Mouse (Mus musculus) neural tube, embryonic 12.5 days (tissue): ENCODE data around the gene Fgf2. TPM values are rescaled to one million over a fixed set of nuclear protein-coding genes. Genes with fewer than 3 reads are reported as not detected.
A peak's percentile ranks its signal among the peaks of the same experiment; 100 is the strongest.

Experiments used
- ATAC-seq: fragments of 200-750 bp; cut with Nextera tagmentation; 2 replicates; pipeline ENCODE4 v1.8.0; 2017; ENCODE audit warnings: low read depth, mild to moderate bottlenecking, moderate TSS enrichment, moderate library complexity; ENCODE audit not compliant: low FRiP score
- H3K27ac ChIP-seq: fragments of 300-500 bp; sonication (generic); 2 replicates; pipeline ENCODE4 v1.5.1; 2016
- H3K27me3 ChIP-seq: fragments of 300-500 bp; sonication (generic); replicated peaks from 2 replicates; pipeline ENCODE4 v1.6.1; 2016; ENCODE audit warnings: mild to moderate bottlenecking
- H3K36me3 ChIP-seq: fragments of 300-500 bp; sonication (generic); 2 replicates; pipeline ENCODE4 v1.6.1; 2016; ENCODE audit warnings: mild to moderate bottlenecking
- H3K4me1 ChIP-seq: fragments of 300-500 bp; sonication (generic); 2 replicates; pipeline ENCODE4 v1.6.1; 2016
- H3K4me2 ChIP-seq: fragments of 300-500 bp; sonication (generic); replicated peaks from 2 replicates; pipeline ENCODE4 v1.6.1; 2016; ENCODE audit warnings: mild to moderate bottlenecking
- H3K4me3 ChIP-seq: fragments of 300-500 bp; sonication (generic); 2 replicates; pipeline ENCODE4 v1.5.1; 2016
- H3K9ac ChIP-seq: fragments of 300-500 bp; sonication (generic); 2 replicates; pipeline ENCODE4 v1.6.1; 2016; ENCODE audit warnings: mild to moderate bottlenecking
- H3K9me3 ChIP-seq: fragments of 300-500 bp; sonication (generic); 2 replicates; pipeline ENCODE4 v1.6.1; 2016; ENCODE audit warnings: mild to moderate bottlenecking
- WGBS: fragments of 180-500 bp; shearing (Covaris S2); methylation state at CpG from one replicate; pipeline ENCODE4 v1.1.7; 2016; 5-methylcytosine and 5-hydroxymethylcytosine counted together
- polyA plus RNA-seq: library from polyadenylated mRNA; unstranded; fragments of >200 nt; fragmentation: Nextera tagmentation; extraction: Ambion mirVana; gene quantifications from 2 replicates; pipeline ENCODE4 v1.2.1, GENCODE M21; 2016

Fgf2 gene
- polyA plus RNA-seq, 1 experiment from 2014 or later = 0.39 TPM

GRCm38 (mm10) chr3:37397646-37398045 is 49.5 kb downstream of the Fgf2 start:
- Histone ChIP-seq H3K4me3 (no peak overlapping the region), H3K27ac (no peak overlapping the region), H3K27me3 (no peaks in the 10 kb centered on the region), H3K9ac (no peak overlapping the region), H3K9me3 (no peaks in the 10 kb centered on the region), H3K4me2 (no peak overlapping the region), H3K36me3 (no peaks in the 10 kb centered on the region), H3K4me1 (no peaks in the 10 kb centered on the region)
- WGBS = 78% methylated on average over 3 of the region's 3 CpGs
- no peak for ATAC-seq

DNA sequence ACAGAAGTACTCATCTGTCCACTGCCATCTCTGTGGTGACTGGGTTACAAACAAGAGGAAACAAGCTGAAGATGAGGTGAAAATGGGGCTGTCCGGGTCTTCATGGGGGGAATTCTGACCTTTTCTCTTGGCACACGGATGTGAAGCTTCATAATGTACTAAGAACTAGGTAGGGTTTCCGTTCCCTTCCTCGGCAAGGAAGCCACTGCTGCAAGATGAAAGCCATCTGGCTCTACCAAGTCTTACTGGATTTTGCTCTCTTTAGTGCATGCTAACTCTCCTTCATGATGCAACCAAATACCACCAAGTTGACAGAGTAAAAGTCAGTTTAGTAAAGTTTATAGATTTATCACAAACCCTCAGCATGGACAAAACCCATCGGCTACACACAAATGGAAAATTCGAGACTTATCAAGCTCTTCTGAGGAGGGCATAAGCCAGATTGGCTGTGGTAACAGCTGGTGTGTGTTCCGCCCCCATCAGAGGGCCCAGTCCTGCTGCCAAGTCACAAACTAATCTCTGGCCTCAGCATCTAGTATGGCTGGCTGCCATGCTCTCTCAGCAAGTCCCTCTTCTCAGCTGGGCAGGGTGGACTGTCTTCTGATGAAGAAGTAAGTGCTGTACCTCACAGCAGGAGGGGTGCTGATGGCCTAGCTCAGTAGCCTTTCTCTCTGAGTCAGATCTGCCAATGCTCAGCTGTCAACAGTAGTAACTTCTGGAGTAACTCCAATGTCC is 50.7 kb downstream of the Fgf2 start:
- Histone ChIP-seq H3K4me2 (no peak overlapping the region), H3K36me3 (no peaks in the 10 kb centered on the region), H3K9me3 (no peaks in the 10 kb centered on the region), H3K4me3 (no peak overlapping the region), H3K4me1 (no peaks in the 10 kb centered on the region), H3K27ac (no peak overlapping the region), H3K27me3 (no peaks in the 10 kb centered on the region), H3K9ac (no peak overlapping the region)
- 91% methylated on average over 7 of the region's 7 CpGs for WGBS
- no peak for ATAC-seq

DNA sequence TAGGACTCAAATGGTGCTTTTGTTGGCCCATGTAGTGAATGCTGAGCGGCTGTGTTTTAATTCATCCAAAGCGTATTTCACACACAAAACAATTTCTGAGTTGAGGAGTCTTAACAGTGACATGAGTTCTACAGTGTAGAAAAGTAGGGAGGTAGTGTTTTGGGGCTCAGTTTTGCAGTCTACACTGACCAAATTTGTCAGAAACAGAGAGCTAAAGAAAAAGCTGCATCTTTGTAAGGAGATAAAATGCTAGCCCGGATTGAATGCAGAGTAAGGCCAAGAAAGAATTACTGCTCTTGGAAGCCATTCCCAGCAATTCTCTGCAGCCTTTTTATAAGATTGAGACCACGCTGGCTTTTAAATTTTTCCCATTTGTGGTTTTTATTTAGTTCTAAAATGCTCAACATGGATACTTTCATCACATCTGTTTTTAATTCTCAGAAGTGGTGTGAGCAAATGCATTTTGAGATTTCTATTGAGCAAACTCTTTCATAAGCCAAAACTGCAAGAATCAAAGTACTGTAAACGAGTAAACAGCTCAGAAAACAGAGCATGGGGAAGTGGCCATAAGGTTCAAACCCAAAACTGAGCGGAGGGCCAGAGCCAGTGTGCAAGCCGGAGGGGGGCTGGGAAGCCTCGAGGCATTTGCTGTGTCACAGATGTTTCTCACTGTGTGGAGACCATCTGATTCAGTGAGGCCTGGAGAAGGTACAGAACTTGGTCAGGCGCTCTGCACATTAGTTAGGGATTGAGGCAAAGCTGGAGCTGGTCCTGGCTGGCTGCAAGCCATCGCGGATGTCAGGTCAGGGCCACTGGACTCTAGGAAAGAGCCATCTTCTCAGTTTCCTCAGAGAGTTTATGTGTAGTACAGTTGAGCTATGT is 53.8 kb downstream of the Fgf2 start:
- 83% methylated on average over 11 of the region's 11 CpGs for WGBS
- no peak overlapping the region for H3K9ac ChIP-seq
- no peak overlapping the region for H3K4me2 ChIP-seq
- no peaks in the 10 kb centered on the region for H3K9me3 ChIP-seq
- H3K27ac ChIP-seq = no peak overlapping the region
- H3K36me3 ChIP-seq = no peaks in the 10 kb centered on the region
- ATAC-seq = no peak
- no peaks in the 10 kb centered on the region for H3K27me3 ChIP-seq
- no peak overlapping the region for H3K4me3 ChIP-seq
- H3K4me1 ChIP-seq = no peaks in the 10 kb centered on the region

DNA sequence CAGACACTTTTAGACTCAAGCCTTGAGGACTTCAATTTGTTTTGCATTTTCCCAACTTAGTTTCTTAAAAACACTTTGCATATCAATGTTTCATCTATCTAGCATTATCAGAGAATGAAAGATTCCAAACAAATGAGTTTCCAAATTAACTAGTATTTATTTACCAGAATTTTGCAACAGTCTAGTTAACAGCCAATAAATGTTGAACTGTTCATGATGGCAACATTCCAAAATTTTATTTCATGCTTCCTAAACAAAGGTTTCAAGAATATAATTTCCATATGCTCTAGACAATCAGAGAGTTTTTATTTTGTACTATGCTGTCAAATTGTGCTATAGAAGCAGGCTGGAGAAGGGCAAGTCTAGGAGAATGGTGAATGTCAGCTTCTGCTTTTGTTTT is 59.5 kb downstream of the Fgf2 start:
- H3K36me3 ChIP-seq = no peaks in the 10 kb centered on the region
- no peak overlapping the region for H3K4me3 ChIP-seq
- H3K9me3 ChIP-seq = no peaks in the 10 kb centered on the region
- H3K4me2 ChIP-seq = no peak overlapping the region
- H3K4me1 ChIP-seq = no peaks in the 10 kb centered on the region
- H3K9ac ChIP-seq = no peak overlapping the region
- H3K27me3 ChIP-seq = no peaks in the 10 kb centered on the region
- H3K27ac ChIP-seq = no peak overlapping the region
- no peak for ATAC-seq

DNA sequence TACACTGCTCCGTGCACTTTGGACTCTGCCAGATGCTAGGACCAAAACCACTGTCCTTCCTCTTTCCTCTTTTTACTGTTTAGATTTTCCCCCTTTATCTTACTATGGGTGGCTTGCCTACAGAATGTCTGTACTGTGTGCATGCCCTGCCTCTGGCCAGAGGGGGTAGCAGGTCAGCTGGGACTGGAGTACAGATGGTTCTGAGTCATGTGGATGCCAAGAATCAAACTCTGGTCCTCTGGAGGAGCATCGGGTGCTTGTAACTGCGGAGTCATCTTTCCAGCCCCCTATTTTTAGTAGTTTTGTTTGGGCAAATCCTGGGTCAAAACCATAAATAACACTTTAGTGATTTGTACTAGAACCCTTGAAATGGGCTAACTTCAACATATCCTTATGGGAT is 65.3 kb downstream of the Fgf2 start:
- Histone ChIP-seq H3K9me3 (no peaks in the 10 kb centered on the region), H3K4me1 (0 out of 2 replicates have a peak, but pooled peaks cover 1% of the 10 kb centered on the region), H3K9ac (no peak overlapping the region), H3K36me3 (no peaks in the 10 kb centered on the region), H3K27me3 (no peaks in the 10 kb centered on the region), H3K4me3 (no peak overlapping the region), H3K27ac (no peak overlapping the region), H3K4me2 (no peak overlapping the region)
- WGBS = 91% methylated on average over 3 of the region's 3 CpGs
- ATAC-seq = no peak

DNA sequence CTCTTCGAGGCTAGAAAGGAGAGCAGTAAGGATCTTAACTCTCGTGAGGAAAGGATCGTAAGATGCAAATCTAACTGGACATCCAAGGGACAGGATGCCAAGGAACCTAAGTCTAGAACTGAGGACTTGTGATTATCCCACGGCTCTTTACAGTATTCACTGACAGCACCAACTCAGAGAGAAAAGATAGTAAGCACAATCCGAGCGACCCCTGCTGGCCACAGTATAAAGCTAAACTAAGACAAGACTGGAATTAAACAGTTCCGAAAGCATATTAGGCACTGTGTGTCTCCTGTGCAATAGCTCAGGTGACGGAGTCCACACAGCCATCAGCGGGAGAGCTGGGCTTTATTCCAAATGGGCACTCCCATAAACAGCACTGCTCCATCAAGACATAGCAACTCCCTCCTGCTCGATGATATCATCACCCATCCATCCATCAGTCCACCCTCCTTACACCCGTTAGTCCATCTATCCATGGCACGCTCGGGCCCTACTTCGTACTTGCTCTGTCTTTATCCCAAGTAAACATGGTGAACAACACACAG is 66.3 kb downstream of the Fgf2 start:
- Histone ChIP-seq H3K9me3 (no peaks in the 10 kb centered on the region), H3K27ac (no peak overlapping the region), H3K9ac (no peak overlapping the region), H3K4me3 (no peak overlapping the region), H3K36me3 (no peaks in the 10 kb centered on the region), H3K27me3 (no peaks in the 10 kb centered on the region), H3K4me2 (no peak overlapping the region), H3K4me1 (0 out of 2 replicates have a peak, but pooled peaks cover 3% of the 10 kb centered on the region)
- ATAC-seq = no peak
- WGBS = 58% methylated on average over 14 of the region's 14 CpGs

DNA sequence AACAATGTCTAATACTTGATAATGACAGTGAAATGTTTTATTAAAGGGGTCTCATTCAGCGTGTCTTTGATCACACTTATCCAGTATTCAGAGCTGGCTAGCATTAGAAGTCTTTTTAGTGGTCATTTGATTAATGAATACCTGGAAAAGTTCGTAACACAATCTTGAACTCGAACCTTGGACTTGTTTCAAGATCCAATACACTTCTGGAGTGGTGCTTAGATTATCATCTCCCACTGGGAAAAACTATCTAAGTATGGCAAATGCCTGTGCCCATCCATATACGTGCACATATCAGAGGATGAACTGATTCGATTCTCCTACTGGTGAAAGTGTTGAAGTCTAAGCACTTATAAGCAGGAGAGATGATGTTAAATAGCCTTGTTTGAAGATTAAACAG is 70.2 kb downstream of the Fgf2 start:
- Histone ChIP-seq H3K27me3 (no peaks in the 10 kb centered on the region), H3K4me1 (peaks cover 13% of the 10 kb centered on the region), H3K9ac (no peak overlapping the region; the same call in 1 of the 2 replicates), H3K4me3 (no peak overlapping the region), H3K27ac (no peak overlapping the region), H3K9me3 (no peaks in the 10 kb centered on the region), H3K4me2 (peak overlapping the region; percentile 78), H3K36me3 (no peaks in the 10 kb centered on the region)
- WGBS = 82% methylated on average over 5 of the region's 5 CpGs
- no peak for ATAC-seq

GRCm38 (mm10) chr3:37418961-37419457 is 70.9 kb downstream of the Fgf2 start:
- Histone ChIP-seq H3K27ac (peak overlapping the region; percentile 15; the same call in 1 of the 2 replicates), H3K4me2 (peak overlapping the region; percentile 78), H3K9me3 (no peaks in the 10 kb centered on the region), H3K9ac (peak overlapping the region; percentile 65), H3K36me3 (no peaks in the 10 kb centered on the region), H3K27me3 (no peaks in the 10 kb centered on the region), H3K4me1 (peaks cover 13% of the 10 kb centered on the region), H3K4me3 (peak overlapping the region; percentile 97)
- ATAC-seq = no peak
- WGBS = under 1% methylated on average over 30 of the region's 30 CpGs

DNA sequence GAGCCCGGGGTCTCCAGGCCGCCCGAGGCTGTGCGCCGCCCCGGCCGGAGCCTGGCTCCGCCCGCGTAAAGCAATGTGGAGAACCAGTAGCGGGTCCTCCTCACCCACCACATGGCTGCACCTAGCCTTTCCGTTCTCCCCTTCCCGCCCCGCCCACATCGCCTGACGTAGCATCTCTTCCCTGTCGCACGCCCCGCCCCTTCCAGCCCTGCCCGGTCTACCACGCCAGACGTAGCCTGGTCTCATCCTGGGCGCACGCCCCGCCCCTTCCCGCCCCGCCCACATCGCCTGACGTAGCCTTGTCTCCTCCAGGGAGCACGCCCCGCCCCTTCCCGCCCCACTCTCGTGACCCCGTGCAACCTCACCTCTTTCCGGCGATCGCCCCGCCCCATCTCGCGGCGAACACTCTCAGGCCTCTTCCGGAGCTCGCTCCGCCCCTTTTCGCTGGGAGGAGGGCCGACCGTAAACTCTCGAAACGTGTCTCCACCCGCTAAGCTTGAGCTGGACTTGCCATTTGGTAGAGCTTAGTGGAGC is 71.4 kb downstream of the Fgf2 start, which contains the start of gene Spata5:
TSS of gene Spata5 (plus strand) at position 439 of the 534 bp plus-strand sequence.
- peak; percentile 97 for ATAC-seq
- Histone ChIP-seq H3K9me3 (no peaks in the 10 kb centered on the region), H3K27me3 (no peaks in the 10 kb centered on the region), H3K4me1 (peaks cover 13% of the 10 kb centered on the region), H3K4me3 (peak within 1 kb of the TSS; percentile 97), H3K4me2 (peak within 1 kb of the TSS; percentile 92), H3K27ac (peak within 1 kb of the TSS; percentile 79), H3K9ac (peak within 1 kb of the TSS; percentile 87), H3K36me3 (no peaks in the 10 kb centered on the region)
- WGBS = 1% methylated on average over 47 of the region's 50 CpGs

GRCm38 (mm10) chr3:37420072-37420471 is 71.9 kb downstream of the Fgf2 start, which contains the start of gene Nudt6:
Nudt6 (minus strand) TSS chr3:37420211.
- WGBS = under 1% methylated on average over 50 of the region's 50 CpGs
- peak within 1 kb of the TSS; percentile 97 for H3K4me3 ChIP-seq
- H3K4me2 ChIP-seq = peak within 1 kb of the TSS; percentile 92
- no peaks in the 10 kb centered on the region for H3K27me3 ChIP-seq
- peak within 1 kb of the TSS; percentile 79 for H3K27ac ChIP-seq
- H3K36me3 ChIP-seq = 0 out of 2 replicates have a peak, but pooled peaks cover 1% of the 10 kb centered on the region
- H3K9ac ChIP-seq = peak within 1 kb of the TSS; percentile 87
- H3K4me1 ChIP-seq = peaks cover 13% of the 10 kb centered on the region
- peak; percentile 90 for ATAC-seq
- H3K9me3 ChIP-seq = no peaks in the 10 kb centered on the region

DNA sequence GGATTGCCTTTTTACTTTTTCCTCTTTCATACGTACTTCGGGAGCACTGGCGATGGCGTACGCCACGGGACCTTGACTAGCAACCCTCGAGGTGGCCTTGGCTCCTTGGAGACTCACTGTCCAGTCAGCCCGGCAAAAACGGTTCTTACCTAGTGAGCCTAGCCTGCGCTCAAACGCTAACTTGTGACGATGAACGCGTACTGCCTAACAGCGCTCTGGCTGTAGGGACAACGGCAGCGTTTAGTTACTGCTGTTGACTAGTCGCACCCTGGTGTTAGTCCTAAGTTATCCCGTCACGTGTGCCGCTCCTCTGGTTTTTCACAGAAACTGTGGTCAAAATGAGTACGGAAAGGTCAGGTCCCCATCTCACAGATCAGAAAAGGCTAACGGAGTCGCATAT is 72.5 kb downstream of the Fgf2 start:
- H3K27ac ChIP-seq = peak overlapping the region; percentile 79; the same call in 1 of the 2 replicates

More for the DNA sequence above, 72.5 kb downstream of the Fgf2 start:
- Histone ChIP-seq H3K9me3 (no peaks in the 10 kb centered on the region), H3K4me2 (peak overlapping the region; percentile 92), H3K9ac (peak overlapping the region; percentile 87), H3K36me3 (0 out of 2 replicates have a peak, but pooled peaks cover 6% of the 10 kb centered on the region), H3K4me1 (peaks cover 13% of the 10 kb centered on the region), H3K4me3 (peak overlapping the region; percentile 97), H3K27me3 (no peaks in the 10 kb centered on the region)
- under 1% methylated on average over 24 of the region's 24 CpGs for whole genome bisulfite sequencing
- no peak for ATAC-seq
